Mouse (Mus musculus) cerebellum, adult 2 months (tissue): Measurements from ENCODE around the gene Fabp3.

Source experiments
- CTCF ChIP-seq: fragments of 200-500 bp; IDR thresholded peaks from 2 replicates; pipeline ENCODE4 v1.5.1; 2011; ENCODE audit warnings: low read depth, mild to moderate bottlenecking, control low read depth, low read length, moderate library complexity, borderline replicate concordance; ENCODE audit not compliant: insufficient read depth
- POLR2A ChIP-seq: fragments of 200-500 bp; IDR thresholded peaks from 2 replicates; pipeline ENCODE4 v1.6.1; 2011; ENCODE audit warnings: low read length, control low read depth, borderline replicate concordance; ENCODE audit not compliant: insufficient read depth

GRCm38 (mm10) chr4:130357946-130358345, 49.6 kb downstream of the Fabp3 start:
- TF ChIP-seq CTCF (no peak), POLR2A (no peak)
